21 mouse cellular contexts compared by ENCODE assay signal in the genomic region with DNA sequence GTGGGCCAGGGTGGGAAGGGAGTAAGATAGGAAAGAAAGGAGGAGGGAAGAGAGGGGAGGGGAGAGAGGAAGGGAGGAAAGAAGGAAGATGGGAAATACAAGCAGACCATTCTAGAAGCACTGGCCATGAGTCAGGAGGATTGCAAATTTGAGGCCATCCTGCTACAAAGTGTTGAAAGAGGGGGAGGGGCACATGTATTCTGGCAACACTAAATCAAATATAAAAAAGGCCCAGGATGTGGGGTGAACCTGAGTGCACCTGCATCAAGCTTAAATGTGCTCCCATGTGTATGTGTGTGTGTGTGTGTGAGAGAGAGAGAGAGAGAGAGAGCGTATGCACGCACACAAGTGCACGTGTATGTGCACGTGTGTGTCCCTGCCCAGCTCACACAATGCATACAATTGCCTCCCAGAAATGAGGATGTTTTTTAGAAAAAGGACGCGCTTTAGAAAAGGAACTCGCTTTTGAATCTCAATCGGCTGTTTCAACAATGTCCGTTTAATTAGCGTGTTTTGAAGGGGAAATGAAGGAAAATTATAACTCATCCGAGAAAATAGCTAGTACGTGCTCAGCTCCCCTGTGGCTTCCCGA. TPM values are rescaled to one million over a fixed set of nuclear protein-coding genes. Genes with fewer than 3 reads are reported as not detected.
DNase-seq lines count a peak whose midpoint lies in the region; ATAC-seq and TF ChIP-seq lines count a peak whose summit lies in the region.
"Had no signal": no experiment of that assay in that cellular context is flagged by ENCODE, and none has a peak within 500 bp of the region (broad histone marks: within the 10 kb centered on the region; RNA-seq: fewer than 3 reads in every experiment).

No protein-coding gene starts in this region.

- H3K36me3 ChIP-seq in forebrain, embryonic 15.5 days: no peaks in the 10 kb centered on the region
- H3K36me3 ChIP-seq in forebrain, embryonic 11.5 days (ENCODE audit: control insufficient read depth, insufficient read depth, low read length): no peaks in the 10 kb centered on the region
- H3K36me3 ChIP-seq in forebrain, postnatal 0 days (ENCODE audit: insufficient read depth): no peaks in the 10 kb centered on the region
- H3K36me3 ChIP-seq: embryonic facial prominence, embryonic 13.5 days; heart, embryonic 12.5 days; hindbrain, embryonic 10.5 days; hindbrain, embryonic 15.5 days had no signal

- H3K9me3 ChIP-seq in forebrain, embryonic 15.5 days: no peaks in the 10 kb centered on the region
- no peaks in the 10 kb centered on the region for H3K9me3 ChIP-seq in forebrain, embryonic 11.5 days (ENCODE audit: control insufficient read depth, low read length)
- H3K9me3 ChIP-seq in forebrain, postnatal 0 days (ENCODE audit: low read length): no peaks in the 10 kb centered on the region
- H3K9me3 ChIP-seq: embryonic facial prominence, embryonic 13.5 days; heart, embryonic 12.5 days; hindbrain, embryonic 10.5 days; hindbrain, embryonic 15.5 days had no signal

- H3K9ac ChIP-seq in forebrain, embryonic 15.5 days (replicated peaks): no peak overlapping the region
- H3K9ac ChIP-seq in forebrain, embryonic 11.5 days (ENCODE audit: low read length): no peak overlapping the region
- H3K9ac ChIP-seq in forebrain, postnatal 0 days: no peak overlapping the region
- H3K9ac ChIP-seq: embryonic facial prominence, embryonic 13.5 days; heart, embryonic 12.5 days; hindbrain, embryonic 15.5 days had no signal

- H3K4me3 ChIP-seq in forebrain, embryonic 15.5 days: no peak overlapping the region
- H3K4me3 ChIP-seq in forebrain, embryonic 11.5 days (ENCODE audit: low read depth, low read length): no peak overlapping the region
- H3K4me3 ChIP-seq in forebrain, postnatal 0 days (ENCODE audit: low read depth, low read length): no peak overlapping the region
- H3K4me3 ChIP-seq: embryonic facial prominence, embryonic 13.5 days; heart, embryonic 12.5 days; hindbrain, embryonic 10.5 days; hindbrain, embryonic 15.5 days had no signal

- TF ChIP-seq CTCF in forebrain, postnatal 0 days (IDR thresholded peaks at IDR 0.05; ENCODE audit: low read depth): no peak

- 0 out of 2 replicates have a peak, but pooled peaks have one; percentile 58 for ATAC-seq in forebrain, embryonic 15.5 days (replicated peaks)
- no peak for ATAC-seq in forebrain, embryonic 11.5 days (replicated peaks; ENCODE audit: low FRiP score)
- peak; percentile 72 for ATAC-seq in forebrain, postnatal 0 days
- ATAC-seq: inflammation-experienced regulatory T-cells, adult 6 months; intestine, postnatal 0 days had no signal

- no peaks in the 10 kb centered on the region for H3K27me3 ChIP-seq in forebrain, embryonic 15.5 days
- H3K27me3 ChIP-seq in forebrain, embryonic 11.5 days (ENCODE audit: control insufficient read depth, insufficient read depth, low read length): no peaks in the 10 kb centered on the region
- no peaks in the 10 kb centered on the region for H3K27me3 ChIP-seq in forebrain, postnatal 0 days (ENCODE audit: insufficient read depth, low read length)
- H3K27me3 ChIP-seq: embryonic facial prominence, embryonic 13.5 days; heart, embryonic 12.5 days; hindbrain, embryonic 15.5 days had no signal

- peaks cover 14% of the 10 kb centered on the region for H3K4me1 ChIP-seq in forebrain, embryonic 15.5 days
- no peaks in the 10 kb centered on the region for H3K4me1 ChIP-seq in forebrain, embryonic 11.5 days (replicated peaks; ENCODE audit: control insufficient read depth, insufficient read depth, low read length)
- no peaks in the 10 kb centered on the region; the same call in 1 of the 2 replicates for H3K4me1 ChIP-seq in forebrain, postnatal 0 days (ENCODE audit: insufficient read depth)
- H3K4me1 ChIP-seq: embryonic facial prominence, embryonic 13.5 days had no signal

- WGBS in forebrain, embryonic 15.5 days: 51% methylated on average over 13 of the region's 13 CpGs
- 75% methylated on average over 13 of the region's 13 CpGs for WGBS in forebrain, embryonic 11.5 days
- 40% methylated on average over 13 of the region's 13 CpGs for WGBS in forebrain, postnatal 0 days

- no peak for DNase-seq in forebrain, embryonic 11.5 days (ENCODE audit: low spot score)
- peak; percentile 17 to 23 for DNase-seq in left cerebral cortex, postnatal 25 days (ENCODE audit: low spot score in 2 of 2)
- DNase-seq in left cerebral cortex, adult 9 months (ENCODE audit: low spot score in 2 of 2): no peak
- DNase-seq in thymus, postnatal 0 days (ENCODE audit: low spot score): peak; percentile 13
- no peak for DNase-seq in thymus, postnatal 36 days
- DNase-seq in forebrain, postnatal 0 days: peak; percentile 35
- no peak for DNase-seq in cerebellum, adult 11-12 months
- DNase-seq: adrenal gland, adult 2 months; adrenal gland, postnatal 25 days; cerebellum, adult 18-20 months; cerebellum, adult 9-11 months; cerebellum, postnatal 36 days; gastrocnemius, postnatal 10 days; heart, adult 18-20 months had no signal

- intact Hi-C loops in left cerebral cortex, postnatal 25 days (cut with DNase I): no loop called here

- no peak overlapping the region for H3K4me2 ChIP-seq in forebrain, embryonic 15.5 days (replicated peaks)
- H3K4me2 ChIP-seq in forebrain, embryonic 11.5 days (ENCODE audit: low read depth, low read length, severe bottlenecking): no peak overlapping the region
- H3K4me2 ChIP-seq in forebrain, postnatal 0 days (ENCODE audit: low read depth): no peak overlapping the region
- H3K4me2 ChIP-seq: embryonic facial prominence, embryonic 13.5 days; heart, embryonic 12.5 days; hindbrain, embryonic 15.5 days had no signal

- H3K27ac ChIP-seq in forebrain, embryonic 15.5 days (replicated peaks): peak overlapping the region; percentile 72
- no peak overlapping the region for H3K27ac ChIP-seq in forebrain, embryonic 11.5 days (ENCODE audit: low read depth, low read length)
- H3K27ac ChIP-seq in forebrain, postnatal 0 days (ENCODE audit: low read depth, low read length): peak overlapping the region; percentile 46
- H3K27ac ChIP-seq: embryonic facial prominence, embryonic 13.5 days; hindbrain, embryonic 15.5 days had no signal

RNA-seq across cellular contexts. Expression of a gene that starts 41.0 kb away (rescaled TPM):
- polyA plus RNA-seq in forebrain, embryonic 15.5 days (2015; fragmentation: Nextera tagmentation; extraction: Ambion mirVana): 3.2 TPM in 2 replicates
- 6.5 and 6.9 TPM in 2 replicates for polyA plus RNA-seq in forebrain, embryonic 11.5 days (2014; fragmentation: Nextera tagmentation; extraction: Ambion mirVana)
- total RNA-seq in left cerebral cortex, postnatal 25 days (2021): 10 to 100 TPM; 18.7 to 21.2 TPM
- polyA plus RNA-seq in thymus, postnatal 0 days (2015; fragmentation: Nextera tagmentation; extraction: Ambion mirVana): 5.1 and 5.5 TPM in 2 replicates
- total RNA-seq in forebrain, postnatal 0 days (2014; rRNA removed): 9.4 and 19.3 TPM in 2 replicates
- 1.7 and 2.1 TPM in 2 replicates for polyA plus RNA-seq in forebrain, postnatal 0 days (2015; fragmentation: Nextera tagmentation; extraction: Ambion mirVana)

Comparison
In these comparisons a context has a peak if more than half of its experiments do, and no peak if none do; other contexts are left out.
1. DNase-seq: peak in left cerebral cortex, postnatal 25 days (2 of 2), thymus, postnatal 0 days (single experiment) and forebrain, postnatal 0 days (single experiment); none in forebrain, embryonic 11.5 days (single experiment), left cerebral cortex, adult 9 months (0 of 2), thymus, postnatal 36 days (0 of 2) and cerebellum, adult 11-12 months (single experiment).